Mouse (Mus musculus) G1E (cell line): ENCODE measurements at regions not wholly inside any gene's neighbourhood (a gene's known extent, or its start where the extent isn't known, plus 50 kb on each side); places are given as distances from the start of the nearest gene placed in this dataset.

ENCODE experiments used
- CTCF ChIP-seq: IDR thresholded peaks from 2 replicates; pipeline ENCODE4 v1.5.1; 2012; ENCODE audit warnings: low read depth, low read length, inconsistent platforms, mixed read lengths
- GATA1 ChIP-seq: IDR thresholded peaks from 2 replicates; pipeline ENCODE4 v1.6.1; 2012; ENCODE audit warnings: borderline replicate concordance, low read length, inconsistent platforms, mixed read lengths

DNA sequence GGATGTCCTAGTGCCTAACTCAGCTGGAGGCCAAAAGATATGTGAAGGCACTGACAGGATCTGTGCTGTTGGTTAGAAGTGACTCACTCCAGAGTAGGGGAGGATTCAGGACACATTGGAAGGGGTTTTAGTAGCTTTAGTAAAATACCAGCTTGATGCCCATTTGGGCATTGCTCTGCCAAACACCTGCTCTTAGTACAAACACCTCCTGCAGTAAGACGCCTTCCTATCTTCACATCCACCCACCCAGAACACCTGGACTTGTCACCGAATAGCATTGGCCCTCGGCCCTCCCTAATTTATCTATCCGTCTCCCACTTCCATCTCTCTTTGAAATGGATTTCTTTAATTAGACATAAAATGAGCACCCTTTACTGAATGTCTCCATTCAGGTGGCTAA is 430.9 kb upstream of the Tmpo start:
- TF ChIP-seq CTCF: no peak
- no peak for TF ChIP-seq GATA1
